Mouse (Mus musculus): ENCODE data around the gene Zfc3h1.

Gene Zfc3h1

DNA sequence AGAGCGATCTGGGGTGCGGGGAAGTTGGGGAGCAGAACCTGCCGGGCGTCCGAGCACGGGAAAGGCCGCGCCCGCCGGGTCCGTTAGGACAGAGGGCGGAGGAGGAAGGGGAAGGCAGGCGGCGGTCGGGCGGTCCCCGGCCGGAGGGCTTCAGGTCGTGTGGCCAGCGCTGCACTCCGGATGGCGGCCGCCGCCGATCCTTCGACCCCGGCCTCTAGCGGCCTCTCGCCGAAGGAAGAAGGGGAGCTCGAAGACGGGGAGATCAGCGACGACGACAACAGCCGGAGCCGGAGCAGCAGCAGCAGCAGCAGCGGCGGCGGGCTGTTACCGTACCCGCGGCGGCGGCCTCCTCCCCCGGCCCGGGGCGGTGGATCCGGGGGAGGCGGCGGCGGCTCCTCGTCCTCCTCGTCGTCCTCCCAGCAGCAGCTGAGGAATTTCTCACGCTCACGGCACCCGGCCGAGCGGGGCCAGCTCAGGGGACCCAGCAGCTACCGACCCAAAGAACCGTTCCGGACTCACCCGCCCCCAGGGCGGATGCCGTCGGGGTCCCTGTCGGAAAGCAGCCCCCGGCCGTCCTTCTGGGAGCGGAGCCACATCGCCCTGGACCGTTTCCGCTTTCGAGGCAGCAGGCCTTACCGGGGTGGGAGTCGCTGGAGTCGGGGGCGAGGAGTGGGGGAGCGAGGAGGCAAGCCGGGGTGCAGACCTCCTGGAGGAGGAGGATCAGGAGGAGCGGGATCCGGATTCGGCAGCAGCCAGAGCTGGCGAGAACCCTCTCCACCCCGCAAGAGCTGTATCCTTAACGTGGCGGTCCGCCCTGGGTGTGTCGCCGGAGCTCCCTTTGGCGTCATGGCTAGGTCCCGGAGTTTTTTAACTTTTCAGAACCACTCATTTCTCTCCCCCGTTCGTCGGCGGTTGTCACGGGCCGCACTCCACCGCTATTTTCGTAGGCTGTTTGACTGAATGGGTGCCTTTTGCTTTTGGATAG is 551 bp downstream of the Zfc3h1 start:
- DNase-seq, result peak; percentile 71 to 82

GRCm38 (mm10) chr10:115387891-115388290 is 3.1 kb downstream of the Zfc3h1 start:
- DNase-seq, result no peak

DNA sequence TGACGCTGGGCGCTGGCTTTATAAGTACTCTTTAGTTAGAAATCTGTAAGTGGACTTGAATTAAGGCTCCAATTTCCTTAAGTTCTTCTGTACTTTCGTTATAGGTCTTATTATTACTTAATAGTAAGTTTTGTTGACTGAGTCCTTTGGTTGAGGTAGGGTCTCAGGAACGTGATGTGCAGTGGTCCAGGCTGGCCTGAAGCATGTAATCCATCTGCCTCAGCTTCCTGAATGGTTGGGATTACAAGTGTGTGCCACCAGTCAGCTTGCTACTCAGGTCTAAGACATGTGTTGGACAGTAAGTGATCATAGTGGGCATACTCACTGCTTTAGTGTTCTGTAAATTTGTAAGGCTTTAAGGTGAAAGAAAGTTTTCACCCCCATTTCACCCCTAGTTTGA is 6.3 kb downstream of the Zfc3h1 start:
- DNase-seq, result no peak

DNA sequence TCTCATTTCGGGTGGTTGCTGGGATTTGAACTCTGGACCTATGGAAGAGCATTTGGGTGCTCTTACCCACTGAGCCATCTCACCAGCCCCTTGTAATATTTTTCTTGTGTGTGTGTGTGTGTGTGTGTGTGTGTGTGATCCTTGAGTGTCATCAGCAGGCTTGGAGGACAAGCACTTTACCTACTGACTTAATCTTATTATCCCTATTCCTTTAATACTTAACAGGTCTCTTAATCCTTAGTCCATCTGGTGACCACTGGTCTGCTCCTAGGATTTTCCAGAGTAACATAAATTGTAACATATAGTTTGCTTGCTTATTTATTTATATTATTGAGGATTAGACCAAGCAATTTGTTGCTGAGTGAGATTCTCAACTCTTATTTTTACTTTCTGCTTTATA is 7.1 kb downstream of the Zfc3h1 start:
- no peak for DNase-seq

GRCm38 (mm10) chr10:115406393-115406792 is 21.6 kb downstream of the Zfc3h1 start:
- peak; percentile 76 to 77 for DNase-seq

GRCm38 (mm10) chr10:115413496-115413895 is 28.7 kb downstream of the Zfc3h1 start:
- no peak for DNase-seq

GRCm38 (mm10) chr10:115414056-115414455 is 29.3 kb downstream of the Zfc3h1 start:
- DNase-seq, result no peak

DNA sequence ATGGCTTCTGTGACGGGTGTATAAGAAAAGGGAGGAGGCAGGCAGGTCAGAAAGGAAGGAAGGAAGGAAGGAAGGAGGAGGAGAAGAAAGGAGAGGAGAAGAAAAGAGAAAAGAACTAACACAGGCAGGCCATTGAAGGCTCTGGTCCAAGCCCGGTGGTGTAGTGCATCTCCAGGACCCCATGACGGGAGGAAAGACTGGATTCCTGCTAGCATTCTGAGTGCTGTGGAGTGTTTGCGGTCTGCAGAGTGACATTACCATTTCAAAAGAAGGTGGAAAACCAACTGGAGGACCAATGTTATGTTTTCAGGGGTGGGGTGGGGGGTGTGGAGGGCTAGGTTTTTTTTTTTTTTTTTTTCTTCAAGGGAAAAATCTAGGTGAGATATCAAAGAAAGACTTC is 37.2 kb downstream of the Zfc3h1 start:
- DNase-seq, result no peak

DNA sequence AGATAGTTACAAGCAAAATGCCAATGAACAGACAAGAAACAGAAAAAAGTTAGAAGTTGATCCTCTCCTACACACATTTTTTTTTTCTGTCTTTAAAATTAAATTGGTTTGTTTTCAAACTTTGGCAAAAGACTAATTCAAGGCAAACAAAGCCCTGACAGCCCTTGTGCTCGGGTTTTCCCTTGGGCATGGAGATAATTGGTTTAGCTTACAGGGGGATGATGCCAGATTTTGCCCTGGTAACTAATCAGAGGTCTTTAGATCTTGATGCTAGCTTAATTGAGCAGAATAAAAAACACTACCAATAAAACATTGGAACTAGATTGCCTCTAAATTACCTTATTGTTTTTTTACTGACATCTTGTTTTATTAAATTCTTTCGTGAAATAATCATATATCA is 40.6 kb downstream of the Zfc3h1 start:
- DNase-seq, result no peak

GRCm38 (mm10) chr10:115437286-115437685 is 52.5 kb downstream of the Zfc3h1 start:
- DNase-seq, result no peak

DNA sequence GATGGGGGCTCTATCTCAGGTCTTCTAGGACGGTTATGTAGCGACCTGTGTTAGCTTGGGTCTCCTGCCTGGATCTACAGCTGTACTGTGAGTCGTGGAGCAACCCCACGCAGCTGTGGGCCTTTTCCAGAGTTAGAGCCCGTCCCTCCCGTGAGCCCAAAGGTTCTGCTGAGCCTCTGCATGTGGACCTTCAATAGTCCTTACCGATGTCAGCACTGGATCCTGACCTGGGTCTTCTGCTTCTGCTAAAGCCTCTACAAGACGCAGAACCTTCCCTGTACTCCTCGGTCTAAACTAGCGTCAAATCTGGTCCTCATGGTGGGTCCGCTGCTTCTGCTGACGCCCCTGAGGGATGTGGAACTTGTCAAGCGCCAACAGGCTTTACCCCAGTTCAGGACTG is 63.9 kb downstream of the Zfc3h1 start:
- DNase-seq, result no peak

DNA sequence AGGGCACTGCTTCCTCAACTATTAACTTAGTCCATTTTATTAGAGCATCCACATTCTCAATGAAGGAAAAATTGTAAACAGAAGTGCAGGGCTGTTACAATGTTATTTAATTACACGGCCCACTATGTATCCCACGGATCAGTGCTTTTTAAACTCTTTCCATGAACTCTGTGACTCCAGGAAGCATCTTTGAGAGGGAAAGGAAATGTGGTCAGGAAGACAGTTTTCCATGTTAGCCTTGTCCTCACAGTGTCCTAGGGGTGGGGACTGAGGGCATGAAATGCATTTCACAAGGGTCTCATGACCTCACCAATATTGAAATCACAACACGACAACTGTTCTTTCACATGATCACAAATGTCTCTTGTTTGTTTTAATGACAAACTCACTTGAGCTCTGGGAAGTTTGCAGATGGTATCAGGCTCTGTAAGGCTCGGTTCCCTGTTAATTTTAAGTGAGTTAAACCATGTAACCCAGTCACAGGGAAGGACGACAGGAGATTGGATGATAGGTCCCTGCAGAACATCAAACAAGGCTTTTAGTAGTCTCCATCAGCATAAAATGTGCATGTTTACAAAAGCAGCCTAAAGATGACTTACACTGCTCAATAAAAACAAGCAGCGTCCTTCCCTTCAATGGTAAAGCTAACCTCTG is 72.7 kb downstream of the Zfc3h1 start:
- DNase-seq, result no peak

DNA sequence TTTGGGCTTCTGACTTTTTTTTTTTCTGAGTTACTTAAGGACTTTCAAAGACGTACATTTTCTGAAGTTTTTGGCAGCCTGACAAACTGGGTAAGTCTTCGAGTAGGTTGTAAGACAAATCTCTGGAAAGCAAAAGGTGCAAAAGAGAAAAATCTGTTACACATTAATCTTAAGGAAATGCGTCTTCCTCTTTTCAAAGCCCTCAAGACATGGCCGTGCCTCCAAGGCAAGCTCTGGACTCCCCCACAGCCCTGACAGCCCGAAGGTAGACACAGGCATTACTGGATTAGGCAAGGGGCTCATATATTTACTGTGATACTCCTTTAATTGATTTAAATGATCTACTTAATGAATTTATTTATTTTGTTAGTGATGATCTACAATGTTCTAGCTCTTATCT is 77.9 kb downstream of the Zfc3h1 start:
- no peak for DNase-seq

DNA sequence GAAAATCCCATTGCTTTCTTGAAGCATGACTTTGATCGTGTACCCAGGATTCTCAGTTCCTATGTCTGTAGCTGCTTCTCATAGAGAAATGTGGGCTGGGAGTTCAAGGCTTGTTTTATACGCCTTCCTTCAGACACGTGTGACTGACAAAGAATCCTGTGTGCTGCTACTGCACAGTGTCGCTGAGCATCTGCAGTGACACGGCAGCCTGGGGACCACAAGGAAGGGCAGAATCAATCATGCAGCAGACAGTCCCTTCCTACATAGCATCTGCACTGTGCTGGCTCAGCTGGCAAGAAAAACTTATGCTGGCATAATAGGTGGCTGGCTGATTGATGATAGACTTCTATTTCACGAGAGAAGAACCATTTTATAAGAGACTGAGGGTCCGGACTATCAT is 80.3 kb downstream of the Zfc3h1 start:
- no peak for DNase-seq

GRCm38 (mm10) chr10:115465778-115466177 is 81.0 kb downstream of the Zfc3h1 start:
- DNase-seq, result no peak

- DNase-seq, result no peak
Observed at GRCm38 (mm10) chr10:115467985-115468384, 83.2 kb downstream of the Zfc3h1 start.

DNA sequence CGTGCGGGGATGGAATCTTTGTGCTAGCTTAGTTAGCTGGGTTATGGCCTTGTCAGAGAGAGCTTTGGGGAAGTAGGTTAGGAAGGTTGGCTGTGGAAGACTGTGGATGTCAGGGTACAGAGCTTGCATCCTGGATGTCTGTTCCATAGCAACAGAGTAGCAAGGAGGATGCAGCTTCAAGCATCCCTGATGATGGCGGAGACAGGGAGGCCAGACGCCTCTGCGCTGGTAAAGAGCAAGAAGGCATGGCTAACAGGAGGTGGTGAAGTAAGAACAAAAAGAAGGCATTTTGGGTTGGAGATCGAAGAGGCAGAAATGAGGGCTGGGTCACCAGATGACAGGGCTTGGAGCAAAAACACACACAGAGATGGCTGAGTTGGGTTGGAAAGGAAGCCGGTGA is 83.9 kb downstream of the Zfc3h1 start:
- no peak for DNase-seq

DNA sequence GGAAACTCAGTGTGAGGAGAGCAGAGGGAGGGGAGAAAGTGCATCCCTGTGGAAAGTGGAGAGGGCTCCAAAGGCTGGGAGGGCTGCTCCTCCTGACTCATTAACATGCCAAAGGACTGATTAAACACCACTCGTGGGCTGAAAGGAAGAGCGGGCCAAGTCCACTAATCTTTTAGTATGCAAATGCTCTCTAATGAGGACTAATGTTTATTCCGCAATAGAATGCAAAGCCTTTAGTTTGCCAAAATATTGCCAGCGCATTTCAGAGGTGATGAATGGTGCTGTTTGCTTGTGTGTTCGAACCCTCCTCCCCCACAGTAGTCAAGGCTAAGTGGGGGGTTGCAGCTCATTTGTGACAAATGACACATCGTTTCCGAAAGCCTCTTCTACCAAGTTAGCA is 84.3 kb downstream of the Zfc3h1 start:
- DNase-seq, result no peak

GRCm38 (mm10) chr10:115470621-115471334 is 86.0 kb downstream of the Zfc3h1 start:
- no peak for DNase-seq

DNA sequence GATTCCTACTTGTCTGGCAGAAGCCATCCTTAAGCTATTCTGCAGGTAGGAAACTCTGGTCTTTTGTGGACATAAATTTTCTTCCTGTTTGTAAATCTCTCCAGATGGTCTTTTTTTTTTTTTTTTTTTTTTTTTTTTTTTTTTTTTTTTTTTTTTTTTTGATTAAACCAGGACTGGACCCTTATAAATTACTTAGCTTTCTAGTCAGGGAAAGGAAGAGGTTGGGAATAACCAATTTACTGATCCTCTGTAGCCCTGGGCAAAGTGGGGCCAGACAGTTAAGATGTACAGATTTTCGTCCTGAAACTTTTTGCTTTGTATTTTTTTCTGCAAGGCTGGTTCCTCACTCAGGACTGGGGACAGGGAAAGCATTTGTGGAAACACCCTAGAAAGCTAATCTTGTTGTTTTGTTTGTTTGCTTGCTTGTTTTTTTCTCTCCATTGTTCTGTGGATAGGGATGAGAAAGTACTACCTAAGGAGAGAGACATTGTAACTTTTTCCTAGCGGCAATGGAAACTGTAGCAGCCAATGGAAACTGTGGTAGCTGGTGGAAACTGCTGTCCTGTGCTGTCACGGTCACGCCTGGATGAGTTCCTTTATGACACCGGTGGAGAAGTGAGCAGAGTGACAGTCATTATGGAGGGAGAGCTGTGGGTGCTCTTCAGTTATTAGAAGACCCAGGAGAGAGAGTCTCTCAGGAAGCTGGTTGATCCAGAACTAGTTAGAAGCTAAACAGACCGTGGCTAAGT is 88.6 kb downstream of the Zfc3h1 start:
- no peak for DNase-seq

DNA sequence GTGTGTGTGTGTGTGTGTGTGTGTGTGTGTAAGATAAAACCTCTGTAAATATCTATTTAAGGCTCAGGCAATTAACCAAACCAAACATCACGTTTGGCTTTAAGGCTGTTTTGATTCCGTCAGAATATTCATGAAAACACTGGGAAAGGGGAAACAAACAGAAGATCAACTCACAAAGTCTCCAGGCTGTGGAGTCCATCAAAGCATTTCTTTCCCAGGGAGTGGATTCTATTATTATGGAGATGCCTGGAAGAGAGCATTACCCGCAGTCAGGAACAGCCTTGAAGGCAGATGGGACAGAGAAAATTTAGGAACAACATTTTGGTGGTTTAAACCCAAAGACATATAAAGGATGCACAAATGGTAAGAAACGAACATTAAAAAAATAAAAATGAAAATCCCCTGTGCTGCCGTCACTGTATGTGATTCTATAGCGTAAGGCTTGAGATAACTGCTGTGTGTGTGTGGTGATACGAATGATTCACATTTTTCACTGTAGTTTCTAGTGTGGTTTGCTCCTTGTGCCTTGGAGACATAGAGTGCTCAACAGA is 90.3 kb downstream of the Zfc3h1 start:
- DNase-seq, result no peak

GRCm38 (mm10) chr10:115476506-115476905 is 91.7 kb downstream of the Zfc3h1 start:
- no peak for DNase-seq

Data from kidney, postnatal 4 days (tissue).